Mouse (Mus musculus): Measurements from ENCODE around the gene Exog. TPM values are rescaled to one million over a fixed set of nuclear protein-coding genes. Genes with fewer than 3 reads are reported as not detected.

Exog gene
- polyA plus RNA-seq, 1 experiment from 2014 or later = 54.4 TPM

GRCm38 (mm10) chr9:119498885-119499284 lies 54.1 kb downstream of the Exog start:
- Histone ChIP-seq H3K9ac (ENCODE audit: low read length) (no peak overlapping the region), H3K27ac (replicated peaks; ENCODE audit: low read depth, low read length) (no peak overlapping the region), H3K4me3 (ENCODE audit: low read depth, low read length) (no peak overlapping the region), H3K36me3 (ENCODE audit: control insufficient read depth, insufficient read depth, low read length) (no peaks in the 10 kb centered on the region), H3K4me2 (ENCODE audit: low read depth, severe bottlenecking) (no peak overlapping the region), H3K27me3 (ENCODE audit: control insufficient read depth, insufficient read depth, low read length) (no peaks in the 10 kb centered on the region), H3K4me1 (ENCODE audit: control insufficient read depth, insufficient read depth, low read length) (no peaks in the 10 kb centered on the region), H3K9me3 (ENCODE audit: control insufficient read depth, low read length) (no peaks in the 10 kb centered on the region)
- DNase-seq (ENCODE audit: low spot score) (no peak), ATAC-seq (ENCODE audit: insufficient number of reproducible peaks, low FRiP score, low TSS enrichment, low read depth) (no peak)
- 87% methylated on average over 7 of the region's 7 CpGs for WGBS

GRCm38 (mm10) chr9:119503613-119504012 lies 58.9 kb downstream of the Exog start:
- H3K36me3 ChIP-seq (ENCODE audit: control insufficient read depth, insufficient read depth, low read length) = no peaks in the 10 kb centered on the region
- no peak overlapping the region for H3K4me2 ChIP-seq (ENCODE audit: low read depth, severe bottlenecking)
- DNase-seq (ENCODE audit: low spot score) (no peak), ATAC-seq (ENCODE audit: insufficient number of reproducible peaks, low FRiP score, low TSS enrichment, low read depth) (no peak)
- no peak overlapping the region for H3K4me3 ChIP-seq (ENCODE audit: low read depth, low read length)
- no peak overlapping the region for H3K9ac ChIP-seq (ENCODE audit: low read length)
- H3K27ac ChIP-seq (replicated peaks; ENCODE audit: low read depth, low read length) = no peak overlapping the region
- H3K9me3 ChIP-seq (ENCODE audit: control insufficient read depth, low read length) = peaks cover 3% of the 10 kb centered on the region; the same call in 1 of the 2 replicates
- WGBS = 90% methylated on average over 9 of the region's 9 CpGs
- no peaks in the 10 kb centered on the region for H3K4me1 ChIP-seq (ENCODE audit: control insufficient read depth, insufficient read depth, low read length)
- H3K27me3 ChIP-seq (ENCODE audit: control insufficient read depth, insufficient read depth, low read length) = no peaks in the 10 kb centered on the region

DNA sequence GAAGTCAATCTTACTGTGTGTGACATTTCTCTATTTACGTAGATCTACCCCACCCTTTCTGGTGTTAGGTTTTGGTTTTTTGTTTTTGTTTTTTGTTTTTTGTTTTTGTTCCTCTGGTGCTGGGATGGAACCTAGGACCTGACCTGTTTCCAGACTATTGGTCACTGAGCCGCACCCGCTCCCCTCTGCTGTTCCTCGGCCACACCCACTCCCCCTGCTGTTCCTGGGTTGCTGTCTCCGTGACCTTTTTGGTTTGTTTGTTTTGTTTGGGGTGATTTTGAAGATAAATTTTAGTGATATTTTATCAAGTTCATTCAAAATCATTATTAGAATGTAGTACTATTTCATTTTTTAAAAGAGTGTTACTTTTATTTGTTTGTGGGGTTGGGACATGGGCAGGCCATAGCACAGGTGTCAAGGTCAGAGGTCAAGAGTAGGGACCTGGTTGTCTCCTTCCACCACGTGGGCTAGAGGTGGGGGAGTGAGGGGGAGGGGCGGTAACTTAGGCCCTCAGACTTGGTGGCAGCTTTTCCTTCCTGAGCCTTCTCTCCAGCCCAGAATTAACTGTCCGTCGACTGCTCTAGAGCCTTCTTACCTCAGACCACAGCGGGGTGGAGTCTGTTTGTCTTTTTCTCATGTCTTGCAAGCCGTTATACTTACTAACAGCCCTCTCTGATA lies 60.4 kb downstream of the Exog start:
- no peak overlapping the region for H3K27ac ChIP-seq (replicated peaks; ENCODE audit: low read depth, low read length)
- ATAC-seq (ENCODE audit: insufficient number of reproducible peaks, low FRiP score, low TSS enrichment, low read depth) = no peak
- no peaks in the 10 kb centered on the region for H3K36me3 ChIP-seq (ENCODE audit: control insufficient read depth, insufficient read depth, low read length)
- no peaks in the 10 kb centered on the region for H3K4me1 ChIP-seq (ENCODE audit: control insufficient read depth, insufficient read depth, low read length)
- no peak overlapping the region for H3K4me2 ChIP-seq (ENCODE audit: low read depth, severe bottlenecking)
- H3K27me3 ChIP-seq (ENCODE audit: control insufficient read depth, insufficient read depth, low read length) = no peaks in the 10 kb centered on the region
- DNase-seq (ENCODE audit: low spot score) = no peak
- H3K4me3 ChIP-seq (ENCODE audit: low read depth, low read length) = no peak overlapping the region
- H3K9ac ChIP-seq (ENCODE audit: low read length) = no peak overlapping the region
- peaks cover 3% of the 10 kb centered on the region; the same call in 1 of the 2 replicates for H3K9me3 ChIP-seq (ENCODE audit: control insufficient read depth, low read length)
- 65% methylated on average over 11 of the region's 11 CpGs for WGBS

DNA sequence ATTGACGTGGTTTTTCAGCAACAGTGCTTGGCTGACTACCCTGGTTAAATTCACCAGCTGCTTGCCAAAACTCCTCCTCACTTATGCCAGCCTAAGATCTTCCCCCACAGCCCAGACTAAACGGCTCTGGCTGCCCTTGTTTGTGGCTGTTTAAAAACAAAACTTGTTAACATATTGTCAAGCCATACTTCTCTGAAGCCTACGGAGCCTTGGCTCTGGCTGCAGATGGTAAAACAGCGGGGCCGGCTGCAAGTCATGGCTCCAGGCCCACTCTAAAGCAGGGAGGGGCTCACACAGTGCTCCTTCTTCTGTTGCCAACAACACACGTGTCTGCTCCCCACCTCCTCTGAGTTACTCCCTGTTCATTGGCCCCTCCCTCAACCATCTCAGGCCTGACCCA lies 66.2 kb downstream of the Exog start:
- H3K4me1 ChIP-seq (ENCODE audit: control insufficient read depth, insufficient read depth, low read length) = no peaks in the 10 kb centered on the region
- no peaks in the 10 kb centered on the region for H3K27me3 ChIP-seq (ENCODE audit: control insufficient read depth, insufficient read depth, low read length)
- peaks cover 3% of the 10 kb centered on the region; the same call in 1 of the 2 replicates for H3K9me3 ChIP-seq (ENCODE audit: control insufficient read depth, low read length)
- WGBS = 65% methylated on average over 6 of the region's 6 CpGs
- DNase-seq (ENCODE audit: low spot score) = no peak
- H3K9ac ChIP-seq (ENCODE audit: low read length) = no peak overlapping the region
- H3K36me3 ChIP-seq (ENCODE audit: control insufficient read depth, insufficient read depth, low read length) = no peaks in the 10 kb centered on the region
- ATAC-seq (ENCODE audit: insufficient number of reproducible peaks, low FRiP score, low TSS enrichment, low read depth) = no peak
- no peak overlapping the region for H3K4me2 ChIP-seq (ENCODE audit: low read depth, severe bottlenecking)
- no peak overlapping the region for H3K27ac ChIP-seq (replicated peaks; ENCODE audit: low read depth, low read length)
- no peak overlapping the region for H3K4me3 ChIP-seq (ENCODE audit: low read depth, low read length)

- Histone ChIP-seq H3K9ac (ENCODE audit: low read length) (no peak overlapping the region), H3K27me3 (ENCODE audit: control insufficient read depth, insufficient read depth, low read length) (no peaks in the 10 kb centered on the region), H3K27ac (replicated peaks; ENCODE audit: low read depth, low read length) (no peak overlapping the region), H3K4me3 (ENCODE audit: low read depth, low read length) (no peak overlapping the region), H3K9me3 (ENCODE audit: control insufficient read depth, low read length) (no peaks in the 10 kb centered on the region), H3K36me3 (ENCODE audit: control insufficient read depth, insufficient read depth, low read length) (no peaks in the 10 kb centered on the region), H3K4me1 (ENCODE audit: control insufficient read depth, insufficient read depth, low read length) (no peaks in the 10 kb centered on the region), H3K4me2 (ENCODE audit: low read depth, severe bottlenecking) (no peak overlapping the region)
- no peak for DNase-seq (ENCODE audit: low spot score)
- WGBS = 88% methylated on average over 9 of the region's 9 CpGs
- ATAC-seq (ENCODE audit: insufficient number of reproducible peaks, low FRiP score, low TSS enrichment, low read depth) = no peak
Observed at GRCm38 (mm10) chr9:119512993-119513392, 68.2 kb downstream of the Exog start.

- no peak overlapping the region for H3K4me3 ChIP-seq (ENCODE audit: low read depth, low read length)
- ATAC-seq (ENCODE audit: insufficient number of reproducible peaks, low FRiP score, low TSS enrichment, low read depth) = no peak
- no peak for DNase-seq (ENCODE audit: low spot score)
- no peaks in the 10 kb centered on the region for H3K9me3 ChIP-seq (ENCODE audit: control insufficient read depth, low read length)
- H3K4me1 ChIP-seq (ENCODE audit: control insufficient read depth, insufficient read depth, low read length) = no peaks in the 10 kb centered on the region
- WGBS = 73% methylated on average over 8 of the region's 8 CpGs
- no peaks in the 10 kb centered on the region for H3K27me3 ChIP-seq (ENCODE audit: control insufficient read depth, insufficient read depth, low read length)
- H3K27ac ChIP-seq (replicated peaks; ENCODE audit: low read depth, low read length) = no peak overlapping the region
- no peaks in the 10 kb centered on the region for H3K36me3 ChIP-seq (ENCODE audit: control insufficient read depth, insufficient read depth, low read length)
- no peak overlapping the region for H3K9ac ChIP-seq (ENCODE audit: low read length)
- H3K4me2 ChIP-seq (ENCODE audit: low read depth, severe bottlenecking) = no peak overlapping the region
Observed at GRCm38 (mm10) chr9:119513816-119514215, 69.1 kb downstream of the Exog start.

- no peaks in the 10 kb centered on the region for H3K4me1 ChIP-seq (ENCODE audit: control insufficient read depth, insufficient read depth, low read length)
- no peak overlapping the region for H3K4me3 ChIP-seq (ENCODE audit: low read depth, low read length)
- no peak overlapping the region for H3K27ac ChIP-seq (replicated peaks; ENCODE audit: low read depth, low read length)
- no peak overlapping the region for H3K9ac ChIP-seq (ENCODE audit: low read length)
- no peak for DNase-seq (ENCODE audit: low spot score)
- H3K4me2 ChIP-seq (ENCODE audit: low read depth, severe bottlenecking) = no peak overlapping the region
- H3K9me3 ChIP-seq (ENCODE audit: control insufficient read depth, low read length) = no peaks in the 10 kb centered on the region
- ATAC-seq (ENCODE audit: insufficient number of reproducible peaks, low FRiP score, low TSS enrichment, low read depth) = no peak
- WGBS = 80% methylated on average over 8 of the region's 8 CpGs
- no peaks in the 10 kb centered on the region for H3K36me3 ChIP-seq (ENCODE audit: control insufficient read depth, insufficient read depth, low read length)
- no peaks in the 10 kb centered on the region for H3K27me3 ChIP-seq (ENCODE audit: control insufficient read depth, insufficient read depth, low read length)
Observed at GRCm38 (mm10) chr9:119514986-119515385, 70.2 kb downstream of the Exog start.
